In genomic region chr5:138623478-138623875, GRCm38 (mm10) we compare ENCODE assay signal across 8 mouse cellular contexts. TPM values are rescaled to one million over a fixed set of nuclear protein-coding genes. Genes with fewer than 3 reads are reported as not detected.
A peak's percentile ranks its signal among the peaks of the same experiment; 100 is the strongest.
DNase-seq lines count a peak whose midpoint lies in the region; ATAC-seq and TF ChIP-seq lines count a peak whose summit lies in the region.

No protein-coding gene starts in this region.

- no peak for DNase-seq in kidney, postnatal 0 days (ENCODE audit: low spot score)
- no peak for DNase-seq in kidney, postnatal 10 days
- peak; percentile 53 for DNase-seq in embryo, embryonic 10.5 days (ENCODE audit: low spot score)
- DNase-seq in intestine, embryonic 14.5 days (ENCODE audit: low spot score) = no peak
- no peak for DNase-seq in neural tube, embryonic 11.5 days (ENCODE audit: low spot score)
- DNase-seq in thymus, postnatal 36 days = no peak
- no peak for DNase-seq in layer of hippocampus, adult 11-12 months (ENCODE audit: low spot score)
- no peak for DNase-seq in adrenal gland, postnatal 25 days

- H3K36me3 ChIP-seq in kidney, postnatal 0 days (ENCODE audit: insufficient read depth, low read length) = no peaks in the 10 kb centered on the region
- no peaks in the 10 kb centered on the region for H3K36me3 ChIP-seq in intestine, embryonic 14.5 days (ENCODE audit: control insufficient read depth, insufficient read depth, low read length)
- no peaks in the 10 kb centered on the region for H3K36me3 ChIP-seq in neural tube, embryonic 11.5 days (ENCODE audit: control insufficient read depth, insufficient read depth, low read length)

- H3K4me1 ChIP-seq in kidney, postnatal 0 days (replicated peaks; ENCODE audit: insufficient read depth, low read length) = 0 out of 2 replicates have a peak, but pooled peaks cover 3% of the 10 kb centered on the region
- H3K4me1 ChIP-seq in intestine, embryonic 14.5 days (replicated peaks; ENCODE audit: control insufficient read depth, insufficient read depth, low read length) = peaks cover 18% of the 10 kb centered on the region
- H3K4me1 ChIP-seq in neural tube, embryonic 11.5 days (ENCODE audit: control insufficient read depth, insufficient read depth, low read length) = peaks cover 5% of the 10 kb centered on the region; the same call in 1 of the 2 replicates

- no peak for TF ChIP-seq CTCF in kidney, postnatal 0 days (IDR thresholded peaks at IDR 0.05; ENCODE audit: low read depth)

- peak overlapping the region; percentile 86 for H3K4me2 ChIP-seq in kidney, postnatal 0 days (ENCODE audit: low read length)
- H3K4me2 ChIP-seq in intestine, embryonic 14.5 days (ENCODE audit: low read length) = peak overlapping the region; percentile 86
- H3K4me2 ChIP-seq in neural tube, embryonic 11.5 days (ENCODE audit: low read depth) = peak overlapping the region; percentile 74

- no peaks in the 10 kb centered on the region for H3K9me3 ChIP-seq in kidney, postnatal 0 days (replicated peaks; ENCODE audit: low read length)
- H3K9me3 ChIP-seq in intestine, embryonic 14.5 days (ENCODE audit: control insufficient read depth, low read length) = no peaks in the 10 kb centered on the region
- H3K9me3 ChIP-seq in neural tube, embryonic 11.5 days (ENCODE audit: control insufficient read depth, low read length) = no peaks in the 10 kb centered on the region

- peak overlapping the region; percentile 89 for H3K9ac ChIP-seq in kidney, postnatal 0 days (ENCODE audit: low read depth, low read length)
- peak overlapping the region; percentile 85 for H3K9ac ChIP-seq in intestine, embryonic 14.5 days (ENCODE audit: low read length)
- peak overlapping the region; percentile 82 for H3K9ac ChIP-seq in neural tube, embryonic 11.5 days (ENCODE audit: low read length)

- ATAC-seq in kidney, postnatal 0 days (replicated peaks; ENCODE audit: low FRiP score, low read depth) = no peak
- ATAC-seq in intestine, embryonic 14.5 days (replicated peaks; ENCODE audit: low FRiP score, low TSS enrichment, low read depth) = no peak
- no peak for ATAC-seq in neural tube, embryonic 11.5 days (ENCODE audit: insufficient read depth, low FRiP score, low TSS enrichment)

- H3K4me3 ChIP-seq in kidney, postnatal 0 days (replicated peaks; ENCODE audit: low read depth, low read length) = peak overlapping the region; percentile 89
- peak overlapping the region; percentile 75 for H3K4me3 ChIP-seq in intestine, embryonic 14.5 days (ENCODE audit: low read depth, low read length)
- H3K4me3 ChIP-seq in neural tube, embryonic 11.5 days (ENCODE audit: low read depth, low read length) = peak overlapping the region; percentile 71

- H3K27me3 ChIP-seq in kidney, postnatal 0 days (ENCODE audit: insufficient read depth, low read length) = no peaks in the 10 kb centered on the region
- no peaks in the 10 kb centered on the region for H3K27me3 ChIP-seq in intestine, embryonic 14.5 days (replicated peaks; ENCODE audit: control insufficient read depth, insufficient read depth, low read length)
- H3K27me3 ChIP-seq in neural tube, embryonic 11.5 days (ENCODE audit: control insufficient read depth, insufficient read depth, low read length) = no peaks in the 10 kb centered on the region

- H3K27ac ChIP-seq in kidney, postnatal 0 days = no peak overlapping the region
- peak overlapping the region; percentile 89 for H3K27ac ChIP-seq in intestine, embryonic 14.5 days (ENCODE audit: low read depth)
- H3K27ac ChIP-seq in neural tube, embryonic 11.5 days (ENCODE audit: low read depth, low read length) = no peak overlapping the region

- 9% methylated on average over 3 of the region's 3 CpGs for WGBS in kidney, postnatal 0 days
- 7% methylated on average over 3 of the region's 3 CpGs for WGBS in intestine, embryonic 14.5 days
- WGBS in neural tube, embryonic 11.5 days = 22% methylated on average over 3 of the region's 3 CpGs

RNA-seq across cellular contexts. Expression of gene A430033K04Rik, which starts 0.8 kb away (rescaled TPM):
- 6.4 and 8.1 TPM in 2 replicates for polyA plus RNA-seq in kidney, postnatal 0 days (2015; fragmentation: Nextera tagmentation; extraction: Ambion mirVana)
- polyA plus RNA-seq in intestine, embryonic 14.5 days (2014; fragmentation: Nextera tagmentation; extraction: Ambion mirVana) = 11.1 and 12.1 TPM in 2 replicates
- polyA plus RNA-seq in neural tube, embryonic 11.5 days (2014; fragmentation: Nextera tagmentation; extraction: Ambion mirVana) = 13.1 and 14.9 TPM in 2 replicates
- 6.5 and 6.6 TPM in 2 replicates for total RNA-seq in adrenal gland, postnatal 25 days (2021)

RNA-seq across cellular contexts. Expression of gene Zfp68, which starts 3.9 kb away (rescaled TPM):
- 57.8 and 59.8 TPM in 2 replicates for polyA plus RNA-seq in kidney, postnatal 0 days (2015; fragmentation: Nextera tagmentation; extraction: Ambion mirVana)
- 59.9 and 70.7 TPM in 2 replicates for polyA plus RNA-seq in intestine, embryonic 14.5 days (2014; fragmentation: Nextera tagmentation; extraction: Ambion mirVana)
- polyA plus RNA-seq in neural tube, embryonic 11.5 days (2014; fragmentation: Nextera tagmentation; extraction: Ambion mirVana) = 84.8 and 86.8 TPM in 2 replicates
- total RNA-seq in adrenal gland, postnatal 25 days (2021) = 19.5 and 21.8 TPM in 2 replicates

RNA-seq across cellular contexts. Expression of gene 1700123K08Rik, which starts 59.0 kb away (rescaled TPM):
- polyA plus RNA-seq in kidney, postnatal 0 days (2015; fragmentation: Nextera tagmentation; extraction: Ambion mirVana) = not detected in 2 replicates
- not detected in 2 replicates for polyA plus RNA-seq in intestine, embryonic 14.5 days (2014; fragmentation: Nextera tagmentation; extraction: Ambion mirVana)
- not detected in 2 replicates for polyA plus RNA-seq in neural tube, embryonic 11.5 days (2014; fragmentation: Nextera tagmentation; extraction: Ambion mirVana)
- not detected in 2 replicates for total RNA-seq in adrenal gland, postnatal 25 days (2021)
